Mouse (Mus musculus): ENCODE measurements around the gene Psmc5.

Gene Psmc5

GRCm38 (mm10) chr11:106310123-106310522 lies 54.2 kb downstream of the Psmc5 start:
- no peak for DNase-seq

All from cerebellum, postnatal 36 days (tissue).